Mouse (Mus musculus) cerebellum, adult 9-11 months (tissue): ENCODE results near the gene Akr1c19.

Experiments
- DNase-seq: peaks from one replicate; pipeline ENCODE4 v3.0.0; 2022

The Akr1c19 gene

GRCm38 (mm10) chr13:4270860-4271259 lies 42.4 kb downstream of the Akr1c19 start:
- no peak for DNase-seq

GRCm38 (mm10) chr13:4277526-4277925 lies 49.0 kb downstream of the Akr1c19 start:
- no peak for DNase-seq

GRCm38 (mm10) chr13:4279284-4279683 lies 50.8 kb downstream of the Akr1c19 start, which contains the start of gene Akr1c12:
Gene Akr1c12, minus strand, starts transcription at chr13:4279433.
- DNase-seq, result no peak

GRCm38 (mm10) chr13:4281471-4282412 lies 53.2 kb downstream of the Akr1c19 start:
- DNase-seq, result no peak

GRCm38 (mm10) chr13:4296991-4297390 lies 68.5 kb downstream of the Akr1c19 start:
- DNase-seq, result no peak
